Mouse (Mus musculus): ENCODE data around the gene Asphd2.
"Not testable (repeated sequence)": the region's sequence is repeated elsewhere in the genome, so short reads cannot be mapped to it uniquely, and the experiment has no call there.

The Asphd2 gene

GRCm38 (mm10) chr5:112394779-112395443 is at the start of gene Asphd2:
Gene Asphd2 (minus strand): TSS chr5:112394866.
- no peak for DNase-seq (ENCODE audit: low read depth)

GRCm38 (mm10) chr5:112438535-112438934 is 43.9 kb upstream of the Asphd2 start:
- DNase-seq (ENCODE audit: low read depth): no peak

GRCm38 (mm10) chr5:112433004-112433403 is 38.3 kb upstream of the Asphd2 start:
- DNase-seq (ENCODE audit: low read depth): peak; percentile 53

DNA sequence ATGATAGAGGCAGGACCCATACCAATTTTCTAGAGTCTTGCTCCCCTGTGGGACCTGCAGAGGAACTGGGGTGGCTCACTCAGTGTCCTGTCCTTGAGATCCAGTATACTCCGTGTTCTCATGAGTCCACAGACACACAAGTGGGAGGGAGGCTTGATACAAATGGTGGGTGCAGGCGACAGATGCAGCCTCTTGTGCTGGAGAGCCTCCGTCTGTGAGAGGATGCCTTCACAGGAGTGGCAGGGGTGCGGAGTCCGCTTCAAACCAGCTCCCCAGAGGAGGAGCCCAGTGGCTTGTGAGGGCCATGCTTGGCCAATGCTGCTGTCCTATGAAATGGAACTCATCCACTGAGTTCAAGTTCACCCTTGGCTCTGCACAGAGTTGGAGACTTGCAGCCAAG is 37.4 kb upstream of the Asphd2 start:
- DNase-seq (ENCODE audit: low read depth): no peak

DNA sequence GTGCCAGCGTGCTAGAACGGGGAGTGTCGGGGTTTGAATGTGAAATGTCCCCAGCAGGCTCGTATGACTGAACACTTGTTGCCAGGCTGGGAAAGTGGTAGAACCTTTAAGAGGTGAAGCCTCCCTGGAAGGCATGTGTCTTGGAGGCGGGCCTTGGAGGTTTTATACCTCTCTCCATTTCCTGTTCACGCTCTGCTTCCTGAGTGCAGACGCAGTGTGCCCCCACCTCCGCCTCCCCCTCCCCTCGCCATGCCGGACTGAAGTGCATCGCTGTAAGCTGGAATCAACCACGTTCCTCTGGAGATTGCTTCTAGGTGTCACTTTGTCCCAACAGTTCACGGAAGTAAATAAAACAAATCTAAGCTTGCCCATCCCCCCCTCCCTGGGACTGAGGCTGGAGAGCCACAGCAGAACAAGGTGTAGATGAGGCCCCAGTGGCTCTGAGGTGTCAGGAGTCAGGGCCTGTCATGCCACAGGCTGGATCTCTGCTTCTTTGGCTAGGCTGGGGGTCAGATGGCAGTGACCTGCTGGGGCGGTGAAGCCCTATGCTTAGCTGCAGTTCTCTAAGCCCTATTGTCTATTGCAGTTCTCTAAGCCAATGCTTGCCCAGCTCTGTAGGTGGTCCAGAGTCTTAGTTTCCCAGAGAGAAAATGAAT is 36.6 kb upstream of the Asphd2 start:
- DNase-seq (ENCODE audit: low read depth): no peak

DNA sequence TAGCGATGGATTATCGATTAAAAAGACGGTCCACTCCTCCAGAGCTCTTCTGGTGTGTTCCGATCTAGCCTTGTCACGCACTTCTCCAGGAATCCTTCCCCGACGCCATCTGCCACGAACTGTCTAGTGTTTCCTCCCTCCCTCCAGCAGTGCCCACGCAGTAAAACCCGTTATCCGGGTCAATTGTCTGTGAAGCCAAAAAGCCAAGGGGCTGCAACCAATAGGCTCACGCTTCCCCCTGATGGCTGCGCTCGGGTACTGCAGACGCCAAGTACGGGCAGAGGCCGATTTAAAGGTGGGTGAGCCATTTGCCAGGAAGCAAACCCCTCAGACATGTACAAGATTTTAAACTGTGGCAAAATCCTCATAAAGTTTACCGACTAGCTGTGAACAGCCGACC is 34.3 kb upstream of the Asphd2 start:
- peak; percentile 53 for DNase-seq (ENCODE audit: low read depth)

- DNase-seq (ENCODE audit: low read depth): peak; percentile 47
These were observed 32.6 kb upstream of the Asphd2 start for GRCm38 (mm10) chr5:112427283-112427682.

DNA sequence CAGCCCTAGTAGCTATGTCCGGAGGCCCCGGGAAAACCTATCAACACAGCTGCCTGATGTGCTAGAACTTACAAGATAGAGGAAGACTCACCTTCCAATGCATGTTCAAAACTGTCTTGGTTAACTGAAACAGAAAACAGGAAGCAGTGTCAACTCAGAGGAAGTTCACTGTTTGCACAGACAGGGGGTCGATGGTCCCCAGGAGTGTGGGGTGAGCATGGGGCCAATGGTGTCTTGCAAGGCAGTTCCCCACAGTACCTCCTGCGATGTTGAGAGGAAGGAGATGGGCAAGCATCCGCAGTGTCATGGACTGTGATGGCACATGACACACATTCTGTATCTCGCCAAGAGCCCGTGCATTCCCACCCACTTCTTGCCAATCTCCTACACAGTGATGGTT is 32.0 kb upstream of the Asphd2 start:
- DNase-seq (ENCODE audit: low read depth): peak; percentile 9

DNA sequence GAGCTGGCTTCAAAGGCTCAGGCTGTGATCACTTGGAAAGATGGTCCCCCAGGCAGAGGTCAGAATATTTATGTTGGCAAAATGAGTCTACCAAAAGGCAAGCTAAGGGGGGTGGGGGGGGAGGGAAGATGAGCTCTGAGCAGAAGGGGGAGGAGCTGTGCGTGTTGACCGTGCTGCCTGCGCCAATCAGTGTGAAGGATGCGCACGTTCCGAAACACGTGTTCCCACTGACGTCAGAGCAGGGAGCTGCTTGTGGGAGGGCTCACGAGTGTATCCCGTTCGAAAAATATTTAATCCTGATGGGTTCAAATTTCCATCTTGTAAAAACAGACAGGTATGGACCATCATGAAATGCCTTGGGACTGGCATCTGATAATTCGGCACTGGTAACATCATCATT is 24.9 kb upstream of the Asphd2 start:
- DNase-seq (ENCODE audit: low read depth): no peak

- no peak for DNase-seq (ENCODE audit: low read depth)
These were observed 23.4 kb upstream of the Asphd2 start for GRCm38 (mm10) chr5:112418023-112418422.

DNA sequence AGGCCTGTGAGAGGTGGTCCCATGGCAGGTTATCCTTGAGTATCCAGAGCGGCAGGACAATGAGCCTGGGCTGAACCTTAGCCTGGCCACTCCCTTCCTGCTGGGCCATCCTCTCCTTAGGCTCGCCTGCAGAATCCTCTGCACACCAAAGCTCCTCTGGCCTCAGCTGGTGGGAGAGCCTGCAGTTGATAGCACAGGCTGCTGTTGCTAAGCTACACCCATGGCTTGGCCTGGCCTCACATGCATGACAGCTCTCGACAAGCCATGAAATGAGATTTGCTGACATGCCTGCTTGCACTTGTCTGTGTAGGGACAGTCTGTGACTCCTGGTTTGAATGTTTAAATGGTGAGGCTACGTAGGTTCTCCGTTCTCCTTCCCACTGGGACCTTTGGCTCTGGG is 22.0 kb upstream of the Asphd2 start:
- DNase-seq (ENCODE audit: low read depth): no peak

DNA sequence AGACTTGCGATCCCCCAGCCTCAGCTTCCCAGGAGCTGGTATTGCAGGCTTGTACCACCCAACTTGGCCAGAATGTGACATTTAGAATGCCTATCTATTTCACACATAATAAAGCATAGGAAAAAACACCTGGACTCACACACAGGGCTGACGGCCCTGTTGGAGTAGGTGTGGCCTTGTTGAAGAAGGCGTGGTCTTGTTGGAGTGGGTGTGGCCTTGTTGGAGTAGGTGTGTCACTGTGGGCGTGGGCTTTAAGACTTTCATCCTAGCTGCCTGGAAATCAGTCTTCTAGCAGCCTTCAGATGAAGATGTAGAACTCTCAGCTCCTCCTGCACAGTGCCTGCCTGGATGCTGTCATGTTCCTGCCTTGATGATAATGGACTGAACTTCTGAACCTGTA is 18.1 kb upstream of the Asphd2 start:
- not testable (repeated sequence) for DNase-seq (ENCODE audit: low read depth)

GRCm38 (mm10) chr5:112411514-112412335 is 17.1 kb upstream of the Asphd2 start:
- DNase-seq (ENCODE audit: low read depth): no peak

GRCm38 (mm10) chr5:112411072-112411471 is 16.4 kb upstream of the Asphd2 start:
- DNase-seq (ENCODE audit: low read depth): no peak

- no peak for DNase-seq (ENCODE audit: low read depth)
These were observed 14.6 kb upstream of the Asphd2 start for GRCm38 (mm10) chr5:112409274-112409673.

GRCm38 (mm10) chr5:112406017-112406416 is 11.4 kb upstream of the Asphd2 start:
- DNase-seq (ENCODE audit: low read depth): no peak

GRCm38 (mm10) chr5:112402437-112402836 is 7.8 kb upstream of the Asphd2 start:
- no peak for DNase-seq (ENCODE audit: low read depth)

DNA sequence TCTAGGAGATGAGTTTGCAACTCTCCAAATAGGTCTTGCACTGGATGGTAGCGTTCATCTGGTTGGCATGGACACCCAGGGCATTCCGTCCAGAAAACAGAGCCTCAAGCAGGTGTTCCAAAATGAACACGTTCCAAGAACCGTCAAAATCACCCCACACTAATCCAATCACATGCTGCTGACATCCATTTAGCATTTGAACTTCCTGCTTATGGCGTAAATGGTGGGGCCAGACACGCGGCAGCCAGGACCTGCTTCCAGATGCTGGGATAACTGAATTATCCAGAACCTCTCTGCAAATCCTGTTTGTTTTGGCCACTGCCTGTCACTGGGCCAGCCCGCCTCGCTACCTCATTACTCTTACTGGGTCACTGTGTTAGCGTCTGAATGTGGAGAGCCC is 4.6 kb upstream of the Asphd2 start:
- no peak for DNase-seq (ENCODE audit: low read depth)

GRCm38 (mm10) chr5:112396066-112396465 is 1.4 kb upstream of the Asphd2 start:
- DNase-seq (ENCODE audit: low read depth): no peak

- DNase-seq (ENCODE audit: low read depth): no peak
These were observed 277 bp downstream of the Asphd2 start for GRCm38 (mm10) chr5:112394415-112394763.

GRCm38 (mm10) chr5:112393741-112394414 is 788 bp downstream of the Asphd2 start:
- no peak for DNase-seq (ENCODE audit: low read depth)

DNA sequence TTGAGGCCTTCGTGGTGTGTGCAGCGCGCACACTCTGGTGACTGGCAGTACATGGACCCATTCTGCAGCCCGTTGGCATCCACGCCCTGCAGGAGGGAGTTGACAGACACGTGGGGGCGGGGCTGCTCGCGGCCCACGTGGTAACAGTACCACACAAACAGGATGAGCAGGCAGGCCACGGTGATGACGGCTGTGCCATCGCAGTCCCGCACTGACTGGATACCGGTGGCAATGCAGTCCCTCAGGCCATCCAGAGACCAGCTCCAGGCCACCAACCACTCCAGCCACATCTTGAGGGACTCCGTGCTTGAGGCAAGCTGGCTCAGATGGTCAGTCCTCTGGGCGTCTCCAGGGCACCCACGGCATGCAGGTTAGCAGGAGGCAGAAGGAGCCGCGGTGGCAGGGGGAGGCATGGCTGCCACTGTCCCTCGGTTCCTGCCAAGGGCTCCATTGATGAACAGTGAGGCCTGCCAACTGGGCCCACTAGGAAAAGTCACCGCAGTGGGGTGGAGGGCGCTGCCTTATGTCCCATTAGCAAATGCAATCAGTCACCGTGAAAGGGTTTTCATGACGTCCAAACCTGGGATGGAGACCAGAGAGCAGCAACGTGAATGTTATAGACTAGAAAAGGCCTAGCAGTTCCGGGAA is 2.9 kb downstream of the Asphd2 start:
- DNase-seq (ENCODE audit: low read depth): no peak
